Mouse (Mus musculus): ENCODE results near the gene Sult2b1. TPM values are rescaled to one million over a fixed set of nuclear protein-coding genes. Genes with fewer than 3 reads are reported as not detected.

The Sult2b1 gene
- total and polyA plus RNA-seq, 2 experiments from 2014 or later, result 0.23 TPM; not detected in 1

DNA sequence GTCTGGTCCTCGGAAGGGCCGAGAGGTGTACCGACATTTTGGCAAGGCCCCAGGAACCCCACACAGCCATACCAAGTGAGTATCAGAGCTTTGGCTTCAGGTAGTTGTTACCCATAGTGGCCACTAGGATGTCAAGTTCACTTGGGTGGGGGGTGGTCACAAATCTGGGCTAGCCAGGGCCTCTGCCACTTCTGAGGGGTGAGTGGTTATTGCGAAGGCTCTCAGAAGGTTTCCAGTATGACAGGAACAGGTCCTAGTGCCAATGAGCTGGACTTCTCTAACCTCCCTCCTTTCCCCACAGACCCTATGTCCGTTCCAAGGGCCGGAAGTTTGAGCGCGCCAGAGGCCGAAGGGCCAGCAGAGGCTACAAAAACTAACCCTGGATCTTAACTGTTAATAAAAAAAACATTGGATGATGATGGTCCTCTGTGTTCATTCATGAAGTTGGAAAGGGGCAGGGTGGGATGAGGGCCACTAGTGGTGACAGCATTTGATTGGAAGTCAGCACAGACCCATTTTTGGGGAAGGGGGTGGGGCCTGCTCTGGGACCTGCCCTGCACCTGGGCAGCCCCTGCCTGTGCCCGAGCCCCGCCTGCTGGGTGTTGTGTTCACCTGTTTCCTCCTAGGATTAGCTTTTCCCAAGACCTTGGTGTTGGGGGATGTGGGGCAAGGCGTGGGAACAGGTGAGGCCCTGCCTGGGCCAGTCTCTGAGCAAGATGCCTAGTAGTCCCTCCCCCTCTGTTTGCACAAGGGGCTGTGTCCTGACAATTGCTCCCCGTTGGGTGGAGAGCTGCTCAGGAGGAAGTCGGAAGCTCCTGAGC, 63.8 kb downstream of the Sult2b1 start, which contains the start of gene Fam83e:
Fam83e (plus strand) TSS at position 800 of the 821 bp plus-strand sequence.
- H3K27ac ChIP-seq (ENCODE audit: low read depth), result no peak within 1 kb of the TSS
- no peaks in the 10 kb centered on the region for H3K27me3 ChIP-seq (ENCODE audit: control insufficient read depth, insufficient read depth, low read length)
- H3K9me3 ChIP-seq (replicated peaks; ENCODE audit: control insufficient read depth, low read length), result no peaks in the 10 kb centered on the region
- DNase-seq (ENCODE audit: low spot score) (no peak), ATAC-seq (ENCODE audit: insufficient read depth, low read depth) (no peak)
- no peak for TF ChIP-seq EP300 (IDR thresholded peaks at IDR 0.05; ENCODE audit: low read depth)
- TF ChIP-seq CTCF (IDR thresholded peaks at IDR 0.05; ENCODE audit: low read depth), result no peak
- peaks cover 23% of the 10 kb centered on the region for H3K4me1 ChIP-seq (ENCODE audit: control insufficient read depth, insufficient read depth)
- peaks cover 36% of the 10 kb centered on the region for H3K36me3 ChIP-seq (replicated peaks; ENCODE audit: control insufficient read depth, insufficient read depth, low read length)
- WGBS, result 81% methylated on average over 14 of the region's 14 CpGs
- H3K9ac ChIP-seq (replicated peaks; ENCODE audit: low read depth, low read length), result no peak within 1 kb of the TSS
- no peak within 1 kb of the TSS for H3K4me3 ChIP-seq (ENCODE audit: low read depth, low read length)
- H3K4me2 ChIP-seq (ENCODE audit: low read depth, low read length), result no peak within 1 kb of the TSS

DNA sequence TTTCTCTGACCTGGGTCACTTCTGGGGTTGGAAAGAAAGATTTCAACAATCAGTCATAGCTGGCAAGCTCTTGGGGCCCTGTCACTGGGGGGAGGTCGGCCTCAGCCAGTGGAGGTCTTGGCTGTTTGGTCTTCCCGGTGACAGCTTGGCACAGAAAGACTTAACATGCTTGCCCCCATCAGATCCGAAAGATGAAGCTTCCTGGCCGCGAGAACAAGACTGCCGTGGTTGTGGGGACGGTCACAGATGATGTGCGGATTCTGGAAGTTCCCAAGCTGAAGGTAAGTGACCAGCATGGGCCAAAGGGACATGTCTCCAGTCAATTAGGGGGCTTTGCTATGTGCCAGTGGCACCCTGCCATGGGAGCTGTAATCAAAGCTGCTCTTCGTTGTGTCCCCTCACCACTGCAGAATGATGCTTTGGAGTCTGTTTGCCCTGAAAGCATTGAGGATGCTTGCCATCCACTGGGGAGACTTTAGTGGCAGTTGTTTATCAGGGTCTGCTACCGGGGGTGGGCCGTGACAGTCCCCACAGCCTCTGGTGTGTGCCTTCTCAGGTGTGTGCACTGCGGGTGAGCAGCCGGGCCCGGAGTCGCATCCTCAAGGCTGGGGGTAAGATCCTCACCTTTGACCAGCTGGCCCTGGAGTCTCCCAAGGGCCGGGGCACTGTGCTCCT, 64.6 kb downstream of the Sult2b1 start:
- DNase-seq (ENCODE audit: low spot score), result no peak
- H3K36me3 ChIP-seq (replicated peaks; ENCODE audit: control insufficient read depth, insufficient read depth, low read length), result peaks cover 36% of the 10 kb centered on the region

DNA sequence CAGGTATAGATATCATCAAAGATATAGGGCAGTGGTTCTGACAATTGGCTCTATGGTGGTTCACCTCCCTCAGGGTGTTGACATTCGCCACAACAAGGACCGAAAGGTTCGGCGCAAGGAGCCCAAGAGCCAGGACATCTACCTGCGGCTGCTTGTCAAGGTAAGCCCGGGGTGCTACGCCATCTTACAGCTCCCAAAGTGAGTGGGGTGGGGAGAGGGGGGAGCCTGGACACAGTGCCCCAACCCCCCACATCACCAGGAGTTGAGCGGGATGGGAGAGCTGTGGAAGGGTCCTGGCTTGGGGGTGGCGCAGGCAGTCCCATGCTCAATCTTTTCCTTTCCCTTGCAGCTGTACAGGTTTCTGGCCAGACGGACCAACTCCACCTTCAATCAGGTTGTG, 65.3 kb downstream of the Sult2b1 start:
- ATAC-seq (ENCODE audit: insufficient read depth, low read depth) (no peak), DNase-seq (ENCODE audit: low spot score) (no peak)
- peak overlapping the region; percentile 90; the same call in 1 of the 2 replicates for H3K27ac ChIP-seq (ENCODE audit: low read depth)
- H3K4me3 ChIP-seq (ENCODE audit: low read depth, low read length), result peak overlapping the region; percentile 82
- H3K4me2 ChIP-seq (ENCODE audit: low read depth, low read length), result peak overlapping the region; percentile 68
- peak overlapping the region; percentile 90 for H3K9ac ChIP-seq (replicated peaks; ENCODE audit: low read depth, low read length)
- H3K36me3 ChIP-seq (replicated peaks; ENCODE audit: control insufficient read depth, insufficient read depth, low read length), result peaks cover 36% of the 10 kb centered on the region
- TF ChIP-seq CTCF (IDR thresholded peaks at IDR 0.05; ENCODE audit: low read depth) (no peak), EP300 (IDR thresholded peaks at IDR 0.05; ENCODE audit: low read depth) (no peak)
- H3K27me3 ChIP-seq (ENCODE audit: control insufficient read depth, insufficient read depth, low read length), result no peaks in the 10 kb centered on the region
- WGBS, result 82% methylated on average over 10 of the region's 10 CpGs
- peaks cover 31% of the 10 kb centered on the region for H3K4me1 ChIP-seq (ENCODE audit: control insufficient read depth, insufficient read depth)
- no peaks in the 10 kb centered on the region for H3K9me3 ChIP-seq (replicated peaks; ENCODE audit: control insufficient read depth, low read length)

More for the DNA sequence above, 64.6 kb downstream of the Sult2b1 start:
- Histone ChIP-seq H3K4me2 (ENCODE audit: low read depth, low read length) (no peak overlapping the region), H3K9ac (replicated peaks; ENCODE audit: low read depth, low read length) (no peak overlapping the region), H3K9me3 (replicated peaks; ENCODE audit: control insufficient read depth, low read length) (no peaks in the 10 kb centered on the region), H3K4me3 (ENCODE audit: low read depth, low read length) (no peak overlapping the region), H3K27me3 (ENCODE audit: control insufficient read depth, insufficient read depth, low read length) (no peaks in the 10 kb centered on the region), H3K4me1 (ENCODE audit: control insufficient read depth, insufficient read depth) (peaks cover 27% of the 10 kb centered on the region), H3K27ac (ENCODE audit: low read depth) (no peak overlapping the region)
- WGBS, result 91% methylated on average over 15 of the region's 16 CpGs
- TF ChIP-seq EP300 (IDR thresholded peaks at IDR 0.05; ENCODE audit: low read depth), result no peak
- no peak for TF ChIP-seq CTCF (IDR thresholded peaks at IDR 0.05; ENCODE audit: low read depth)
- no peak for ATAC-seq (ENCODE audit: insufficient read depth, low read depth)

DNA sequence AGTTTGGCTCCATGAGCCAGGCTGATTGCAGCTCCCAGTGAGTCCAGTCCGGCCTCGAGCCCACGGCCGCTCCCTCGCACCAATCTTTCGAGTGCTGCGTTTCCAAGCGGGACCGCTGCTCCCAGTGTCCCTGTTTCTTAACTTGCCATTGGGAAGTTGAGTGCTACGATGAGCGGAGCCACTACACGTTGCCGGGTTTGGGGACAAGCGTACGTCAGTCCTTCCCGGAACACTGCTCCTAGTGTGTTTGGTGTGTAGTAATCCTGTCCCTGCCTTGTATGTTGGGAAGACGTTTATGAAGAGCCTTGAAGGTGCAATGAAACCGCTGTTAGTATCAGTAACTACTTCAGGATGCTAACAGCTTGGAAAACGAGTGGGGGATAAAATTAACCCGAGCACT, 66.1 kb downstream of the Sult2b1 start:
- DNase-seq (ENCODE audit: low spot score), result peak; percentile 33
- H3K27ac ChIP-seq (ENCODE audit: low read depth), result peak overlapping the region; percentile 90
- TF ChIP-seq EP300 (IDR thresholded peaks at IDR 0.05; ENCODE audit: low read depth) (no peak), CTCF (IDR thresholded peaks at IDR 0.05; ENCODE audit: low read depth) (no peak)
- H3K36me3 ChIP-seq (replicated peaks; ENCODE audit: control insufficient read depth, insufficient read depth, low read length), result peaks cover 31% of the 10 kb centered on the region
- no peaks in the 10 kb centered on the region for H3K9me3 ChIP-seq (replicated peaks; ENCODE audit: control insufficient read depth, low read length)
- peak overlapping the region; percentile 82 for H3K4me3 ChIP-seq (ENCODE audit: low read depth, low read length)
- H3K4me1 ChIP-seq (ENCODE audit: control insufficient read depth, insufficient read depth), result peaks cover 35% of the 10 kb centered on the region
- peak overlapping the region; percentile 68 for H3K4me2 ChIP-seq (ENCODE audit: low read depth, low read length)
- whole genome bisulfite sequencing, result under 1% methylated on average over 20 of the region's 20 CpGs
- ATAC-seq (ENCODE audit: insufficient read depth, low read depth), result no peak
- peak overlapping the region; percentile 90 for H3K9ac ChIP-seq (replicated peaks; ENCODE audit: low read depth, low read length)
- no peaks in the 10 kb centered on the region for H3K27me3 ChIP-seq (ENCODE audit: control insufficient read depth, insufficient read depth, low read length)

DNA sequence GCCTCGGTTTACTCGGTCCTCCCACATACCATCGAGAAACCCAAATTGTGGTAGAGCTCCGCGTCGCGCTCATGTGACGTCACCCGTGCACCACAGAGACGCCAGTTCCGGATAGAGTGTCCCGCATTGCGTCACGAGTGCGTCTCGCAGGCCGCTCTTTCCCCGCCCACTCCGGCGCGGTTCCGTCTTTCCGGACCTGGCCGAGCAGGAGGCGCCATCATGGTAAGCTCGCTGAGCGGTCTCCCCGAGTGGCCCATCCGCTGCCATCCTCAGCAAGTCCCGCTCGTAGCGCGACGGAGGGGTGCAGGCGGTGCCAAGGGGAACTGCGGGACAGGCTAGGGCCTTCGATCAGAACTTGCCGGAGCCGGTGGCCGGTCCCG, 66.6 kb downstream of the Sult2b1 start, which contains the start of gene Sphk2:
Sphk2 (minus strand) TSS at position 85 of the 380 bp plus-strand sequence.
- peak; percentile 81 for ATAC-seq (ENCODE audit: insufficient read depth, low read depth)
- Histone ChIP-seq H3K4me2 (ENCODE audit: low read depth, low read length) (peak within 1 kb of the TSS; percentile 76), H3K36me3 (replicated peaks; ENCODE audit: control insufficient read depth, insufficient read depth, low read length) (peaks cover 32% of the 10 kb centered on the region), H3K9me3 (replicated peaks; ENCODE audit: control insufficient read depth, low read length) (no peaks in the 10 kb centered on the region), H3K27me3 (ENCODE audit: control insufficient read depth, insufficient read depth, low read length) (no peaks in the 10 kb centered on the region), H3K4me3 (ENCODE audit: low read depth, low read length) (peak within 1 kb of the TSS; percentile 82), H3K27ac (ENCODE audit: low read depth) (peak within 1 kb of the TSS; percentile 90), H3K9ac (replicated peaks; ENCODE audit: low read depth, low read length) (peak within 1 kb of the TSS; percentile 90), H3K4me1 (ENCODE audit: control insufficient read depth, insufficient read depth) (peaks cover 35% of the 10 kb centered on the region)
- WGBS, result under 1% methylated on average over 41 of the region's 41 CpGs
- peak; percentile 99 for DNase-seq (ENCODE audit: low spot score)
- TF ChIP-seq CTCF (IDR thresholded peaks at IDR 0.05; ENCODE audit: low read depth) (peak; percentile 10; the same call in 1 of the 2 replicates), EP300 (IDR thresholded peaks at IDR 0.05; ENCODE audit: low read depth) (peak; percentile 92; the same call in 1 of the 2 replicates)

Data from heart, postnatal 0 days (tissue).